Mouse (Mus musculus): ENCODE measurements around the gene Ninj2. TPM values are rescaled to one million over a fixed set of nuclear protein-coding genes. Genes with fewer than 3 reads are reported as not detected.

Gene Ninj2
- total and polyA plus RNA-seq, 2 experiments from 2014 or later: 27.4 TPM; not detected in 1

DNA sequence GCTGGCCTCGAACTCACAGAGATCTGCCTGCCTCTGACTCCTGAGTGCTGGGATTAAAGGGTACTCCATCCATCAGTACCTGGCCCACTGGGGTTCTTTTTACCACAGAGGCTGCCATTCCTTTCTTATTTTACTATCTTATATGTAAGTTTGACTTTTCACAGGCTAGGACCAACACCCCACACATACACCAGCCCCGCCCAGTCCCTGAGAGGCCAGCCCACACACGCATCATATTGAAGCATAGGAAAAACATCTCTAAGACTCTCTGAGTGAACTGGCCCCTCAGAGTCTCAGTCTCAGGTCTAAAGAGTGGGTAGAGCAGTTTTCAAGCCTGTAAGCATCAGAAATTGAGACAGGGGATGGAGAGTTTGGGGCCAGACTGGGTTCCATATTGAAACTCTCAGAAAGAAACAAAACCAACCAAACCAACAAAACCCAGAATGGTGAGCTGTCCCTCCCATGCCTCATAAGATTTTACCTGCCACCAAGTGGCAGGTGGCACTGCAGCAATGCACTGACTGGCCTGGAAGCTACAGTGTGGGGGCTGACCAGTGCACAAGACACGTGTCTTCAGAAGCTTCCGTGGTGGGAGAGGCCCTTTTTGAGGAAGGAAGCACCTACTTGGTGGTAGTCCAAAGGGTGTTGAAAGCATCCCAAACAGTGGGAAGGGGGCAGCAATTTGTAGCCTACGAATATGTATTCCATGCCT lies 86.0 kb downstream of the Ninj2 start:
- H3K27ac ChIP-seq (ENCODE audit: low read depth): no peak overlapping the region

DNA sequence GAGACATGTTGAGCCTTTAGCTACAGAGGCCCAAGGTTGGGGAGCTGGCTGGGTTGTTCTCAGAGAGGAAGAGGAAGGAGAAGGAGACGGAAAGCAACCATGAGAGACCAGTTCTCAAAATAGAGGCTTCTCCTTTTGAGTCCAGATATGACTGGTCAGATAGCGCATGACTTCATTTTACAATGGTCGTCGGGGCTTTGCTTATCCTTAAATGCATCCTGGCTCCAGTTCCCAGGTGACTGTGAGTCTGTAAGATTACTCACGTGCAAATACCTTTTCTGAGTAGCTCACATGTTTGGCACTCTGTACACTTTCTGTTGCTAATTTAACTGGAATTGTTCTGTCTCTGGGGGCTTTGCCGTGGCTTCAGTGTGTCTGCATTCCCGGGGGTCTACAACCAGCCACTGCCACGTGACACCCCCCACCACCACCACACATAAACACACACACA lies 86.6 kb downstream of the Ninj2 start:
- 38% methylated on average over 8 of the region's 8 CpGs for WGBS
- no peak for TF ChIP-seq EP300 (IDR thresholded peaks at IDR 0.05; ENCODE audit: low read depth)
- ATAC-seq (ENCODE audit: insufficient read depth, low read depth): no peak
- Histone ChIP-seq H3K4me3 (ENCODE audit: low read depth, low read length) (no peak overlapping the region), H3K27me3 (ENCODE audit: control insufficient read depth, insufficient read depth, low read length) (no peaks in the 10 kb centered on the region), H3K4me2 (ENCODE audit: low read depth, low read length) (no peak overlapping the region), H3K9me3 (replicated peaks; ENCODE audit: control insufficient read depth, low read length) (no peaks in the 10 kb centered on the region), H3K9ac (replicated peaks; ENCODE audit: low read depth, low read length) (no peak overlapping the region), H3K4me1 (ENCODE audit: control insufficient read depth, insufficient read depth) (peaks cover 19% of the 10 kb centered on the region; the same call in 1 of the 2 replicates), H3K27ac (ENCODE audit: low read depth) (no peak overlapping the region), H3K36me3 (replicated peaks; ENCODE audit: control insufficient read depth, insufficient read depth, low read length) (no peaks in the 10 kb centered on the region)
- no peak for DNase-seq (ENCODE audit: low spot score)

More for the DNA sequence above, 86.0 kb downstream of the Ninj2 start:
- Histone ChIP-seq H3K36me3 (replicated peaks; ENCODE audit: control insufficient read depth, insufficient read depth, low read length) (no peaks in the 10 kb centered on the region), H3K4me1 (ENCODE audit: control insufficient read depth, insufficient read depth) (peaks cover 25% of the 10 kb centered on the region), H3K4me3 (ENCODE audit: low read depth, low read length) (no peak overlapping the region), H3K4me2 (ENCODE audit: low read depth, low read length) (no peak overlapping the region), H3K9me3 (replicated peaks; ENCODE audit: control insufficient read depth, low read length) (no peaks in the 10 kb centered on the region), H3K9ac (replicated peaks; ENCODE audit: low read depth, low read length) (no peak overlapping the region), H3K27me3 (ENCODE audit: control insufficient read depth, insufficient read depth, low read length) (no peaks in the 10 kb centered on the region)
- ATAC-seq (ENCODE audit: insufficient read depth, low read depth) (no peak), DNase-seq (ENCODE audit: low spot score) (no peak)
- WGBS: 81% methylated on average over 6 of the region's 6 CpGs
- TF ChIP-seq EP300 (IDR thresholded peaks at IDR 0.05; ENCODE audit: low read depth) (no peak), CTCF (IDR thresholded peaks at IDR 0.05; ENCODE audit: low read depth) (no peak)

DNA sequence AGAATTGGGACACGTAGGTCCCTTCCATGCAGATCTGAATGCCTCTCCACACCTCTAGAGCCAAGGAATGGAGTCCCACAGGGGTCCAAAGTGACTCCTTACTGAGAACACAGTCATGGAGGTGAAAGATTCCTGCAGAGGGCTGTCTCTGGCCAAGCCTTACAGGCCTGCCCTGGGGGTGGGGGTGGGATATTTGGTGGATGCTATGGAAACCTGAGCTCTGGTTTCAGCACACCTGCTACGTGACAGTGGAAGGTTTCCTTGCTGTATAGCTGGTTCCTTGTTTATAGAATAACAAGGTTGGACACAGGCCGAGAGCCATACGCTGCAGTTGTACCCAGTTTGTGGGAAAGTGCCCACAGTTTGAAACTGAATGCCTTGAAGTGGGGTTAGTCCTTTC lies 87.3 kb downstream of the Ninj2 start:
- Histone ChIP-seq H3K4me1 (ENCODE audit: control insufficient read depth, insufficient read depth) (peaks cover 14% of the 10 kb centered on the region; the same call in 1 of the 2 replicates), H3K9ac (replicated peaks; ENCODE audit: low read depth, low read length) (no peak overlapping the region), H3K27me3 (ENCODE audit: control insufficient read depth, insufficient read depth, low read length) (no peaks in the 10 kb centered on the region), H3K27ac (ENCODE audit: low read depth) (peak overlapping the region; percentile 18; the same call in 1 of the 2 replicates), H3K9me3 (replicated peaks; ENCODE audit: control insufficient read depth, low read length) (no peaks in the 10 kb centered on the region), H3K36me3 (replicated peaks; ENCODE audit: control insufficient read depth, insufficient read depth, low read length) (no peaks in the 10 kb centered on the region), H3K4me3 (ENCODE audit: low read depth, low read length) (no peak overlapping the region), H3K4me2 (ENCODE audit: low read depth, low read length) (no peak overlapping the region)
- DNase-seq (ENCODE audit: low spot score) (no peak), ATAC-seq (ENCODE audit: insufficient read depth, low read depth) (no peak)
- TF ChIP-seq CTCF (IDR thresholded peaks at IDR 0.05; ENCODE audit: low read depth) (no peak), EP300 (IDR thresholded peaks at IDR 0.05; ENCODE audit: low read depth) (no peak)
- 79% methylated on average over 4 of the region's 4 CpGs for WGBS

DNA sequence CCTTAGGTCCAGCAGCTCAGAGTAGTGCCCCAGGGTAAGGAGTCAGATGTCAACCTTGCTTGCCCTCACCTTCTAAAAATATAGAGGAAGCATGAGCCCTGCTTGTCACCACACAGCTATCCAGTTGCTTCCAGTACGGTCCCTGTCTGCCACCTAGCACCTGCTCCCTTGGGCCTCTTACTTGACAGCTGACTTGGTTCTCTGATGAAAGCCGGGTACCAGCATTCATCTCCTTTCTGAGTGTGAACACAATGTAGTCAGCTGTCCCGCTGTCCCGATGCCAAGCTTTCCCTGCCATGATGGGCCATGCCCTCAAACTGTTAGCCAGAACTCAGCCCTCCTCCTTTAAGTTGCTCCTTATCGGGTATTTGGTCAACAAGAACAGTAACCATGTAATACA lies 89.0 kb downstream of the Ninj2 start:
- Histone ChIP-seq H3K9ac (replicated peaks; ENCODE audit: low read depth, low read length) (no peak overlapping the region), H3K27ac (ENCODE audit: low read depth) (0 out of 2 replicates have a peak overlapping the region, but pooled peaks have one; percentile 24), H3K27me3 (ENCODE audit: control insufficient read depth, insufficient read depth, low read length) (no peaks in the 10 kb centered on the region), H3K36me3 (replicated peaks; ENCODE audit: control insufficient read depth, insufficient read depth, low read length) (no peaks in the 10 kb centered on the region), H3K9me3 (replicated peaks; ENCODE audit: control insufficient read depth, low read length) (no peaks in the 10 kb centered on the region), H3K4me1 (ENCODE audit: control insufficient read depth, insufficient read depth) (peaks cover 12% of the 10 kb centered on the region; the same call in 1 of the 2 replicates), H3K4me3 (ENCODE audit: low read depth, low read length) (no peak overlapping the region), H3K4me2 (ENCODE audit: low read depth, low read length) (no peak overlapping the region)
- ATAC-seq (ENCODE audit: insufficient read depth, low read depth): peak; percentile 83
- DNase-seq (ENCODE audit: low spot score): peak; percentile 78
- 44% methylated on average over 5 of the region's 5 CpGs for WGBS
- TF ChIP-seq EP300 (IDR thresholded peaks at IDR 0.05; ENCODE audit: low read depth) (peak; percentile 65; the same call in 1 of the 2 replicates), CTCF (IDR thresholded peaks at IDR 0.05; ENCODE audit: low read depth) (no peak)

DNA sequence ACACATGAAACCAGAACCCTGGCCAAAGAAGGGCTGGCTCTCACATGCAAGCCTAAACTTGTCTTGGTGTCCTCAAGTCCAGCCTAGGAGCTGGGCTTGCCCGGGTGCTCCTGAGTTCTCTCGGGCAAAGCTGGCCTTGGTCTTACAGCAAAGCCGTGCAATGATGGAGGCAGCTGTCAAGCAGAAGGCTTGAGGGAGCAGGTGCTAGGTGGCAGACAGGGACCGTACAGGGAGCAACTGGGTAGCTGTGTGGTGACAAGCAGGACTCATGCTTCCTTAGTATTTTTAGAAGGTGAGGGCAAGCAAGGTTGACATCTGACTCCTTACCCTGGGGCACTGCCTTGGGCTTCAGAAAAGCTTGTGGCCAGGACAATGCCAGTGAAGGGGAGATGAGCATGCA lies 90.6 kb downstream of the Ninj2 start:
- no peak overlapping the region for H3K27ac ChIP-seq (ENCODE audit: low read depth)
- no peak overlapping the region for H3K9ac ChIP-seq (replicated peaks; ENCODE audit: low read depth, low read length)
- no peak for TF ChIP-seq CTCF (IDR thresholded peaks at IDR 0.05; ENCODE audit: low read depth)
- no peak for TF ChIP-seq EP300 (IDR thresholded peaks at IDR 0.05; ENCODE audit: low read depth)
- WGBS: 72% methylated on average over 4 of the region's 4 CpGs
- H3K27me3 ChIP-seq (ENCODE audit: control insufficient read depth, insufficient read depth, low read length): no peaks in the 10 kb centered on the region
- DNase-seq (ENCODE audit: low spot score) (no peak), ATAC-seq (ENCODE audit: insufficient read depth, low read depth) (no peak)
- H3K4me3 ChIP-seq (ENCODE audit: low read depth, low read length): no peak overlapping the region
- H3K9me3 ChIP-seq (replicated peaks; ENCODE audit: control insufficient read depth, low read length): no peaks in the 10 kb centered on the region
- H3K36me3 ChIP-seq (replicated peaks; ENCODE audit: control insufficient read depth, insufficient read depth, low read length): no peaks in the 10 kb centered on the region
- peaks cover 12% of the 10 kb centered on the region; the same call in 1 of the 2 replicates for H3K4me1 ChIP-seq (ENCODE audit: control insufficient read depth, insufficient read depth)
- H3K4me2 ChIP-seq (ENCODE audit: low read depth, low read length): no peak overlapping the region

All from heart, postnatal 0 days (tissue).